Mouse (Mus musculus) liver, embryonic 11.5 days (tissue): ENCODE data around the gene Myo1f. TPM values are rescaled to one million over a fixed set of nuclear protein-coding genes. Genes with fewer than 3 reads are reported as not detected.
A peak's percentile ranks its signal among the peaks of the same experiment; 100 is the strongest.

ENCODE experiments used
- ATAC-seq: fragments of 200-750 bp; cut with Nextera tagmentation; replicated peaks from 2 replicates; pipeline ENCODE4 v1.8.0; 2017; ENCODE audit warnings: moderate number of reproducible peaks, mild to moderate bottlenecking, moderate TSS enrichment, moderate library complexity; ENCODE audit not compliant: low FRiP score
- DNase-seq: peaks from one replicate; pipeline ENCODE4 v3.0.0-alpha.2; 2017; ENCODE audit warnings: low spot score
- H3K27ac ChIP-seq: fragments of 300-500 bp; sonication (generic); 2 replicates; pipeline ENCODE4 v1.5.1; 2014; ENCODE audit warnings: mild to moderate bottlenecking, low read depth, low read length, control low read depth
- H3K27me3 ChIP-seq: fragments of 300-500 bp; sonication (generic); replicated peaks from 2 replicates; pipeline ENCODE4 v1.6.1; 2014; ENCODE audit warnings: low read length, mixed read lengths; ENCODE audit not compliant: control insufficient read depth, insufficient read depth
- H3K36me3 ChIP-seq: fragments of 300-500 bp; sonication (generic); 2 replicates; pipeline ENCODE4 v1.6.1; 2014; ENCODE audit warnings: mild to moderate bottlenecking, low read length, moderate library complexity, mixed read lengths; ENCODE audit not compliant: control insufficient read depth, insufficient read depth
- H3K4me1 ChIP-seq: fragments of 300-500 bp; sonication (generic); replicated peaks from 2 replicates; pipeline ENCODE4 v1.6.1; 2014; ENCODE audit warnings: low read length, mixed read lengths; ENCODE audit not compliant: control insufficient read depth, insufficient read depth
- H3K4me2 ChIP-seq: fragments of 300-500 bp; sonication (generic); 2 replicates; pipeline ENCODE4 v1.6.1; 2014; ENCODE audit warnings: mild to moderate bottlenecking, control low read depth, moderate library complexity
- H3K4me3 ChIP-seq: fragments of 300-500 bp; sonication (generic); 2 replicates; pipeline ENCODE4 v1.5.1; 2014; ENCODE audit warnings: low read depth, low read length, control low read depth
- H3K9ac ChIP-seq: fragments of 300-500 bp; sonication (generic); 2 replicates; pipeline ENCODE4 v1.6.1; 2014; ENCODE audit warnings: low read depth, low read length, control low read depth
- H3K9me3 ChIP-seq: fragments of 300-500 bp; sonication (generic); 2 replicates; pipeline ENCODE4 v1.6.1; 2016; ENCODE audit warnings: low read length, inconsistent platforms, mixed read lengths; ENCODE audit not compliant: control insufficient read depth
- WGBS: fragments of 180-500 bp; shearing (Covaris S2); extraction: QIAGEN DNeasy Blood & Tissue Kit; methylation state at CpG from one replicate; pipeline ENCODE4 v1.1.7; 2014; 5-methylcytosine and 5-hydroxymethylcytosine counted together
- polyA plus RNA-seq: library from polyadenylated mRNA; unstranded; fragments of >200 nt; fragmentation: Nextera tagmentation; extraction: Ambion mirVana; gene quantifications from 2 replicates; pipeline ENCODE4 v1.2.1, GENCODE M21; 2014

Gene Myo1f
- 8.1 and 9.8 TPM in 2 replicates for polyA plus RNA-seq

DNA sequence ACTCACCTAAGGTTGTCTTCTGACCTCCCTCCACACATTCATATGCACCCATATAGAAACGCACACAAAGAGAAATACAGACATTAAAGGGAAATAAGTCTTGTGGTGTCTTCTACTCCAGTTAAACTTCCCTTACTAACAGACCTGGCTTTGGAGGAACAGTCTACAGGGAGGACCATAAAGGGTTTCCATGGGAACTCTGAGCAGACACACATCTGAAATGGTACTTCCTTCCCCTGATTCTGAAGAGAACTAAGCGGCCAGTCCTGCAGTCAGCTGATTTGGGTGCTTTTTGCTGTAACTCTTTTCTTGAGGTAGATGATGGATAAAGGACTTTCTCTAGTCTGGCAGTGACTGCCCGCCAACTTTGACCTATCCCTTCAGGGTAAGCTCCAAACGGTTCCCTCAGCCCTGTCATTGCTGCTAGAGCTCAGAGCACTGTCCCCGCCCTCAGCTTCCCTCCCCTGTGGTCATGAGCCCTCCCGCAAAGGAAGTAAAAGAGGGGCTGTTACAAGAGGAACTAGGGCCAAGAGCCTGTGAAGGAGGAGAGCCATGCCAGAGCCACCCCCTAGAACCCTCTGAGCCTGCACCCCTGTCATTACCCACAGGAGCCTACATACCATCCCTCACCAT lies at the start of gene Myo1f:
TSS of gene Myo1f (plus strand) at position 485 of the 633 bp plus-strand sequence.
- no peak within 1 kb of the TSS for H3K9ac ChIP-seq
- H3K36me3 ChIP-seq = 0 out of 2 replicates have a peak, but pooled peaks cover 1% of the 10 kb centered on the region
- no peak within 1 kb of the TSS for H3K27ac ChIP-seq
- peak; percentile 42 for ATAC-seq
- WGBS = 26% methylated on average over 6 of the region's 6 CpGs
- peak within 1 kb of the TSS; percentile 47 for H3K4me2 ChIP-seq
- H3K27me3 ChIP-seq = no peaks in the 10 kb centered on the region
- no peaks in the 10 kb centered on the region for H3K4me1 ChIP-seq
- no peak for DNase-seq
- no peak within 1 kb of the TSS for H3K4me3 ChIP-seq
- no peaks in the 10 kb centered on the region for H3K9me3 ChIP-seq

GRCm38 (mm10) chr17:33508386-33508785 lies 47.1 kb upstream of the Myo1f start:
- no peak overlapping the region for H3K4me2 ChIP-seq
- DNase-seq (no peak), ATAC-seq (no peak)
- H3K4me1 ChIP-seq = no peaks in the 10 kb centered on the region
- no peaks in the 10 kb centered on the region for H3K9me3 ChIP-seq
- no peak overlapping the region for H3K4me3 ChIP-seq
- 92% methylated on average over 1 of the region's 1 CpGs for WGBS
- no peaks in the 10 kb centered on the region for H3K36me3 ChIP-seq
- H3K27ac ChIP-seq = no peak overlapping the region
- H3K27me3 ChIP-seq = no peaks in the 10 kb centered on the region
- H3K9ac ChIP-seq = no peak overlapping the region

DNA sequence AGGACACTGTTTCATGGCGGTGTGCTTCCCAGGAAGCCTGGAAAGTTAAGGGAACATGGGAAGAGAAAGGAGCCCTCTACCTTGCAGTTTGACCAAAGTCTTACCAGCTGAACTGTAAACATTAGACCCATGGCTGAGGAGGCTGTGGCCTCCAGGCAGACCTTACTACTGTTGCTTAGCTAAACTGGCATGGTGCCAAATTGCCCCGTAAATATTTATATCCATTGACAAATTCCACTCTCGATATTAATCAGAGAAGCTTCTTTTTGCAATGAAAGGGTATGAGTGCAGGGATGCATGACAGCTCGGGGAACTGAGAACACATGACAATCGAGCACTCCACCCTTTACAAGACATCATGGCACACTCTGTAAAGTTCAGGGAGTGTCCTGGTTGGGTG lies 45.3 kb upstream of the Myo1f start:
- DNase-seq = no peak
- Histone ChIP-seq H3K4me3 (no peak overlapping the region), H3K36me3 (no peaks in the 10 kb centered on the region), H3K27ac (no peak overlapping the region), H3K9ac (no peak overlapping the region), H3K4me2 (no peak overlapping the region), H3K9me3 (no peaks in the 10 kb centered on the region), H3K27me3 (no peaks in the 10 kb centered on the region), H3K4me1 (no peaks in the 10 kb centered on the region)
- no peak for ATAC-seq
- WGBS = 79% methylated on average over 5 of the region's 5 CpGs

- ATAC-seq (no peak), DNase-seq (no peak)
- Histone ChIP-seq H3K4me3 (no peak overlapping the region), H3K4me2 (no peak overlapping the region), H3K4me1 (no peaks in the 10 kb centered on the region), H3K9ac (no peak overlapping the region), H3K36me3 (no peaks in the 10 kb centered on the region), H3K9me3 (no peaks in the 10 kb centered on the region), H3K27ac (no peak overlapping the region), H3K27me3 (no peaks in the 10 kb centered on the region)
- 44% methylated on average over 2 of the region's 2 CpGs for WGBS
Measured at GRCm38 (mm10) chr17:33512441-33513415, 42.8 kb upstream of the Myo1f start.

GRCm38 (mm10) chr17:33513874-33514273 lies 41.6 kb upstream of the Myo1f start:
- Histone ChIP-seq H3K27ac (no peak overlapping the region), H3K27me3 (no peaks in the 10 kb centered on the region), H3K9me3 (no peaks in the 10 kb centered on the region), H3K4me2 (no peak overlapping the region), H3K9ac (no peak overlapping the region), H3K36me3 (no peaks in the 10 kb centered on the region), H3K4me3 (no peak overlapping the region), H3K4me1 (no peaks in the 10 kb centered on the region)
- WGBS = 80% methylated on average over 5 of the region's 5 CpGs
- ATAC-seq (no peak), DNase-seq (no peak)

DNA sequence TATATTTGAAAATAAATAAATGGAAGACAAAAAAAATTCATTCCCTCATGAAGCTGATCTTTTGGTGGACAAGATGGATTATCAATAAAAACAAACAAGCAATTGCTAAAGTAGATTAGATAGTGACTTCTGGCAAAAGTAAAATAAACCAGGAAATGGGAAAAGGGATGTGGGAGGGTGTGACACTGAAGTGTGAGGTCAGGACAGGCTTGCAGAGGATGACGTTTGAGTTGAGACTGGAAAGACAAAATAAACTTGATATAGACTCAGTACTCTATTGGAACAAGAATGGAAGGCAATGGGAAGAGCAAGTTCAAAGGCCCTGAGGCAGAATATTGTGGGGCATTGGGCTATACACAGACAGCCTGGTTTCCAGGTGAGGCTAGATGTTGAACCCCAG lies 35.1 kb upstream of the Myo1f start:
- Histone ChIP-seq H3K36me3 (no peaks in the 10 kb centered on the region), H3K27ac (no peak overlapping the region), H3K9me3 (no peaks in the 10 kb centered on the region), H3K4me1 (peaks cover 9% of the 10 kb centered on the region), H3K4me2 (no peak overlapping the region), H3K27me3 (no peaks in the 10 kb centered on the region), H3K9ac (no peak overlapping the region), H3K4me3 (no peak overlapping the region)
- WGBS = 27% methylated on average over 1 of the region's 1 CpGs
- ATAC-seq = no peak
- DNase-seq = no peak

- WGBS = 11% methylated on average over 12 of the region's 13 CpGs
- peaks cover 12% of the 10 kb centered on the region for H3K4me1 ChIP-seq
- peak overlapping the region; percentile 72 for H3K4me2 ChIP-seq
- no peaks in the 10 kb centered on the region for H3K27me3 ChIP-seq
- H3K4me3 ChIP-seq = peak overlapping the region; percentile 64
- peak overlapping the region; percentile 73; the same call in 1 of the 2 replicates for H3K9ac ChIP-seq
- no peak overlapping the region for H3K27ac ChIP-seq
- ATAC-seq (peak; percentile 46; the same call in 1 of the 2 replicates), DNase-seq (no peak)
- no peaks in the 10 kb centered on the region for H3K9me3 ChIP-seq
- H3K36me3 ChIP-seq = peaks cover under 1% of the 10 kb centered on the region; the same call in 1 of the 2 replicates
Measured at GRCm38 (mm10) chr17:33523431-33523917, 32.0 kb upstream of the Myo1f start.

DNA sequence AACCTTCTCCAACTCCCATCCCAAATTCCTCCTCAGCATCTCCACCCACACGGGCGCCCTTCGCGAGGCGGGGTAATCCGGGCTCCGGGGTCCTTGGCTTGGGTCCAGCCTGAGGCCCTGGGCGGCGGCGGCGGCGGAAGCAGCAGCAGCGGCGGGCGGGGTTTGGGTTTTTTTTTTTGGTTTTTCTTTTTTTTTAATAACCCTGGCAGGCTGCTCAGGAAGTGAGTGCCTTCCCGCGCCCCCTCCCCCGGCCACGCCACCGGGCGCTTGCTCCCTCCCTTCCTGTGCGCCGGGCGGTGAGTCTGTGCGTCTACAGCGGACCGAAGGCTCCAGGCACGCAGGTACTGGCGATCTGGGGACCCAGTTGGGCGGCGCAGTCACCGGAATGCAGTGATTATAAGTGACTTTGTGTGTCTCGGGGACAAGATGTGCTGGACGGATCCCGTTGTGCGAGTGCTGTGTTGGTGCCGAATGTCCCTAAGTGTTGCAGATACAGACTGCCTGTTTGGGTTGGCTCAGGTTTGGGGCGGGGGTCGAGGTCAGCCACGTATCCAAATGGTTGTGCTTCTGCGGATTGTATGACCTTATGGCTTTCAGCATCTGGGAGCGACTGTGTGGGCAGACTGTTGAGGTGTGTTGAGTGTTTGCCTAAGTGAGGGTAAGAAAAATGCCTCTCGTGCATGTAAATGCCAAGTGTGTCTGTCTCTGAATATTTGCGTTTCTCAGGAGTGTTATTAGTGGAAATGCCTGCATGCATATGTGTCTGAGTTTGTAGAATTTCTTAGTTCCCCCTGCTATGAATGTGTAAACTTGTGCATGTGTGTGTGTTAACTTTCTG lies 31.4 kb upstream of the Myo1f start, which contains the start of gene Adamts10:
TSS of gene Adamts10 (plus strand) at position 287 of the 838 bp plus-strand sequence.
- H3K9ac ChIP-seq = peak within 1 kb of the TSS; percentile 73
- H3K4me1 ChIP-seq = peaks cover 12% of the 10 kb centered on the region
- H3K4me3 ChIP-seq = peak within 1 kb of the TSS; percentile 64
- H3K9me3 ChIP-seq = no peaks in the 10 kb centered on the region
- ATAC-seq = peak; percentile 65
- peak within 1 kb of the TSS; percentile 72 for H3K4me2 ChIP-seq
- H3K36me3 ChIP-seq = peaks cover 4% of the 10 kb centered on the region; the same call in 1 of the 2 replicates
- H3K27ac ChIP-seq = peak within 1 kb of the TSS; percentile 45
- WGBS = under 1% methylated on average over 43 of the region's 44 CpGs
- H3K27me3 ChIP-seq = no peaks in the 10 kb centered on the region
- peak; percentile 81 for DNase-seq
